Mouse (Mus musculus) embryo, embryonic 9.5 days (tissue): ENCODE measurements around the gene Kpna7.
A peak's percentile ranks its signal among the peaks of the same experiment; 100 is the strongest.

Experiments
- DNase-seq: peaks from one replicate; pipeline ENCODE4 v3.0.0-alpha.2; 2017; ENCODE audit errors: extremely low spot score

The Kpna7 gene

DNA sequence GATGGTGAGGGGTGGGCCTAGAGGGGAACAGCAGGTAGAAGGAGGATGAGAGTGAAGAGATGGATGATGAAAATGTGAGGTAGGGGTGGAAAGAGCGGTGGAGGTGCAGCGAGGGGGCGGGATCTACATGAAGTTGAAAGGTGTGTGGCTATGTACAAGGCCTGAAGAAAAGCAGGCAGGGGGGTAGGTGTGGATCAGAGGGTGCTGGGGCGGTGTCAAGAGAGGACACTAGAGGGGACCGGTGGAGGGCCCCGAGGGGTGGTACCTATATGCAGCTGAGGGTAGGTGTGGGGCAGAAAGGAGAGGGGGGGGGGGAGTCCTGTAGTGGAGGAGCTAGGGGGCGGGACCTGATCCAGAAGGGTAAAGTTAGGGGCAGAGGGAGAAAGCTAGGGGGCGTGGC lies 119.4 kb downstream of the Kpna7 start:
- DNase-seq, result no peak

DNA sequence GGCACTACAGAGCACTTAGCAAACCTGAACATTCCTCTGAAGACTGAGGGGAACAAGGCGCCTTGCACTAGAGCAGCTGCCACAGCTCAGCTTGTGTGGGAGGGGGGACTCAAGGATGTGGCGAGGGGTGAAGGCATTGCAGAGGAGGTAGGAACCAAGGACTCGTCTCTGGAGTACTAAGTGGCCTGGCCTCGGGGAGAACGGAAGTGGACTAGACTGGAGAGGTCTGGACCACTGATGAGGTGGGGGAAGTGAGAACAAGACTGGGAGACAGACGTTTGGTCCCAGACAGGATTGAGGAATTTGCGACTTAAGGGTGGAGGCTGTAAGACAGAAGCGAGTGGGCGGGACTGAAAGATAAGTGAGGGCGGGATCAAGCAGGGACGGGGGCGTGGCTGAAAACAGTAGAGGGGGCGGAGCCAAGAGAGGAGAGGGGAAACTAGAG lies 120.0 kb downstream of the Kpna7 start:
- DNase-seq, result peak; percentile 75

DNA sequence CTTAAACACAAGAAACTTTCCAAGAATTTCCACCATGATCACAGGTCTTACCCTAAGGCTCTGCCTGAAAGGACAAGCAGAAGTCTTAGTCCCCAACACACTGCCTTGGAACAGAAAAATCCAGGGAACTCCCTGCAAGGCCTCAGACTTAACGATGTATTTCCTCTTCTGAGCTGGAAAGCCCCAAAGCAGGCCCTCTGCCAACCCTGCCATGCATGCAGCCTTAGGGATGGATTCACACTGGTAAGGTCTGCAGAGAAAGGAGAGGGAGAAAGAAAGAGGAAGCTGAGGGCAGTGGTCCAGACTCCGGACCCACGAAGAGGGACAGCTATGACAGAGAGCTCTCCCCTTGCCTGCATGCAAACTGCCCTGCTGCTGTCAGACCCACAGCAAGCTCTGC lies 120.4 kb downstream of the Kpna7 start:
- DNase-seq, result no peak

DNA sequence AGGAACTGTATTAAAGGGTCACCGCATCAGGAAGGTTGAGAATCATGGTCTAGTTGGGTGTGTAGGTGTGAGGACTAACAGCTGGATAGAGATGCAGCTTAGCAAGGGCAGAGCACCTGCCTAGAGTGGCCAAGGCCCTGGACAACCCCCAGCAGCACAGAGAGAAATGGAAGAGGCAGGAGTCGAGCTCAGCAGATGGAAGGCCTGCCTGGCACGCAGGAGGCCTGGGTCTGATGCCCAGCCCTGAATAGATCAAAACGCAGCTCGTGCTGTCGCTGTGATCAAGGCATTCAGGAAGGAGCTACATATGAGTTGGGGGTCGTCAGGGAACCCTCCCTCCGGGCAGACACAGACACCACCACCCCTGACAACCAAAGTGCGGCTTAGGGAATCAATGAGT lies 125.6 kb downstream of the Kpna7 start:
- DNase-seq, result no peak

DNA sequence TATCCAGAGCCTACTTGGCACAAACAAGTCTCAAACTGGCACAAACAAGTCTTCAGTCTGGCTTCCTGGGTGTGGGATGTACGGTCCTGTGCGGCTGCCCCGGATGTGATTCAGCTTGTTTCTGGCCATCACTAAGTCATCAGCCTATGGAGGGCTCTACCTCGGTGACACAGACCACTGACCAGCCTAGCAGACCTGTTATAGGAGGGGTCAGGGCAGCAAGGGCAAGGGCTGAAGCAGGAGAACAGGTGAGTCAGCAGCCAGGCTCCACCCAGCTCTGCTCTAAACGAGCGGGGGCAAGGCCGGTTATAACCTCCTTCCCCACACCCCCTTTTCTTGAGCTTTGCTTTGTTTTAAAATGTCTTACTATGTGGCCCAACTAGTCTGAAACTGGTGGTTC lies 129.4 kb downstream of the Kpna7 start:
- DNase-seq, result no peak

DNA sequence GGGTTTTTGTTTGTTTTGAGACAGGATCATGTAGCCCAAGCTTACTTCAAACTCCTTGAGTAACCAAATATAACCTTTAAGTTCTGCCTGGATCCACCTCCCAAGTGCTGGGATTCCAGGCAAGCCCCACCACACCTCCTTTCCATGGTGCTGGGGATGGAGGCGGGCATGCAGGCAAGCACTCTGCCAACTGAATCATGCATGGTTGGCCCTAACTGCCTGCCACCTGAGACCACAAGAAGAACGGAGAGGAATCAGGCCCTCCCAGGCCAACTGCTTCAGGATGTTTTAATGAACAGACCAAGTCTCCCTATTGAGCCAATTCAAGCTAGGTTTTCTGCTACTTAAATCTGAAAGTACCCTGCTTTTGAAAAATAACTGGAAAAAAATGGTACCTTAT lies 131.2 kb downstream of the Kpna7 start:
- DNase-seq, result no peak

DNA sequence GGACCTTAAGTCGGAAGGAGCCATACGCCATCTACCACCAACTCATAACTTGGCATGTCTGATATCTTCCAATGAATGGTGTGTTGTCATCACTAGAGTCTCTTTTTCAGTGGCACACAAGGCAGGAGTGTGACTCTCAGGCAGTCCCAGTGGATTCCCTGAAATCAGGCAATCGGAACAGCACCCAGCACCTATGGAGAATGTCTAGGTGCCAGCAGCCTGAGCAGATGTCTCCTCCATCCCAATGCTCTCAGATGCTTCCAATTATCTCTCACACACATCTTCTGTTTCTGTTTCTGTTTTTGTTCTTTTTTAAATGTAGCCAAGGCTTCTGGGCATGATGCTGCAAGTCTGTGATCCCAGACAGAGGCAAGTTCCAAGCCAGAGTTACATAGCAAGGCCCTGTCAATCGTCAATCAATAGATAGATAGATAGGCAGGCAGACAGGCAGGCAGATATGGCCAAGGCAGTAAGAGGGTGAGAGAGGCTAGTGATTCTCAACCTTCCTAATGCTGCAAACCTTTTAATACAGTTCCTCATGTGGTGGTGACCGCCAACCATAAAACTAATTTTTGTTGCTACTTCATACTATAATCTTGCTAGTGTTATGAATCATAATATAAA lies 133.3 kb downstream of the Kpna7 start:
- DNase-seq, result no peak

DNA sequence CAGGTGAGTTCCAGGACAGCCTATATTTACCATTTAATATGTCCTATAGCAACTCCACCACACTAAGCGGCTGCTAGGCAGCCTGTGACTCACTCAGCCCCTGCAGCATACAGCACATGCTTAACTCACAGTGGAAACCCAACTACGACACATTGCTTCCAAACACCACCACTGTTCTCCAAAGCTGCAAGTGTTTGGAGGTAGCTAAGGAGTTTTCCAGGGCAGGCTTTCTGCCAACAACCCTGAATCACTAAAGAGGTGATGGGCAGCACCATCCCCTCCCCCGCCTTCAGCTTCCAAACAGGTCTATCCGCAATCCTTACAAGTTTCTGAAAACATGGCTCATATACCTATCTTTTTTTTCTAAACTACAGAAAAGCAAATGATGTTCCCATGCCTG lies 134.0 kb downstream of the Kpna7 start:
- DNase-seq, result no peak

DNA sequence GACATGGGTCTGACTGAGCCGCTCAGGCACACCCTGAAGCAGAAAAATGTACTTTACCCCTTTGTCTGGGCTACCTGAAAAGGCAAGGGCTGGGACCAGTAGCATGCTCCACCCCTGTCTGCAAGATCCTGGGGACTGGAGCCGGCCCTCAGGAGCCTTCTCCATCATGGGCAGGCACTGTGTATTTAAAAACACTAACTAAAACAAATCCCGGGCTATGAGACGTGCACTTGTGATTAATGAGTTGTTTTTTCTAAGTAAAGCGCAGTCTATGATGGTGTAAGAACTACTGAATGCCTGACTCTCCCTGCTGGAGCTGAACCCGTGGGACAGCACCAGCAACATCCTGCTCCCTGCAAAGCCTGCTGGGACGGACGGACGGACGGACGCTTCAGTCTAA lies 135.4 kb downstream of the Kpna7 start:
- DNase-seq, result no peak

DNA sequence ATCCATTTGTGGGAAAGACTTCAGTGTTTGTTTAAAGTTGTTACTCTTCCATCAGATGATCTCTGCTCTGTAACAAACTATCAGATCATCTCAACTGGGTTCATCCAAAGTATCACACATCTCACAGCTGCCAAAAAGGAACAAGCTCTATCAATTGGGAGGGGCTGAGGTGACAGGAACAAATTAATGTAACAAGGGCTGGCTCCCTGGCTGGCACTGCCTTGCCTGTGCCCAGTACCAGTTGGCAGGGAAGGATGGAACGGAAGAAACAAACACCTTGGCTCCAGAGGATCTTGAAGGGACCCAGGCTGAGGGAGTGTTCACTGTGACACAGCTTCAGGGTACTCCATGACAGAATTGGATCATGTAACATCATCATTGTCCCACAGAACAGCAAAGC lies 135.8 kb downstream of the Kpna7 start:
- DNase-seq, result no peak

DNA sequence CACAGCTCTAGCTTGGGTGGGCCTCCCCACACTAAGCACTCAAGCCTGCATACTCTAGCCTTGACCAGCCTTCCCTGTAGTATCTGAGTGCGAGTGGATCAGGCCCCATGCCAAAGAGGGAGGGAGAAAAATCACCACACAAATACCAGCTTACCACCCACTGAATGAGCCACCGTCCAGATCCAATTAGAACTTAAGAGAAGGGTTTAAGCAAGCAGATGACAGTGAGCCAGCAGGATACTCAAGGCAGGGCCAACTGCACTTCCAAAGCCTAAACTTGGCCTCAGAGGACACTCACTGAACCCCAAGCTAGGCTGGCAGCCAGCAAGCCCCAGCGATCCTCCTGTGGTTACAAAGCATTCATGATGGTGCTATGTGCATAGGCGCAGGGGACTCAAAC lies 137.8 kb downstream of the Kpna7 start:
- DNase-seq, result no peak

DNA sequence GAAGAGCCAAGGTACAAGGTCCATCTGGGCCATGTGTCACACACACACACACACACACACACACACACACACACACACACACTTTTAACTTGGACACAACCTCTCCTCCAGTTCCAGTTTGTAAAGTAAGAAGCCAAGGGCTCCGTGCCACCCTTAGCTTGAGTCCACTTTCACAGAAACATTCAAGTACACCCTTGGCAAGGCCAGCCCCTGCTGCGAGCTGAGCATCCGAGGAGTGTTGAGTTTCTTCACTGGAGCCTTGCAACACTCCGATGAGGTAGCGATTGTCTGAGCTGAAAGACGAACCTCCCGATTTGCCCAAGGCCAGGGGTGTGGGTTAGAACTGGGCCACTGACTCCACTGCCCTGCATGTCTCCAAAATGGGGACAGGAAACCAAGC lies 138.9 kb downstream of the Kpna7 start:
- DNase-seq, result no peak

DNA sequence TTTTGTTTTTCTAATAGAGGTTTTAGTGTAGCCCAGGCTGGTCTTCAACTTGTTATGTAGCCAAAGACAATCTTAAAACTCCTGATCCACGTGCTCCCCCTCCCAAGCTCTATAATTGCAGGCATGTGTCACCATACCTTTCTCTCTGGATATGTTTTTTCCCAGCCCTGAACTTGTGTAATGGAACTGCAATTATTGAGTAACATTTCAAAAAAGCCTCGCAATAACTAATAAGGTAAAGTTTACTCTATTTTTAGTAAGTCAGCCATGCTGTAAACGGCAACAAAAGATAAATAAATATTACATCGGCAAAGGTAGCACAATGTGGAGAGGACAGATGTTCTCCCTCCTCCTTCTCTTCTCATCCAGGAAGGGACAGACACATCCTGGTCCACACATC lies 139.5 kb downstream of the Kpna7 start:
- DNase-seq, result no peak

DNA sequence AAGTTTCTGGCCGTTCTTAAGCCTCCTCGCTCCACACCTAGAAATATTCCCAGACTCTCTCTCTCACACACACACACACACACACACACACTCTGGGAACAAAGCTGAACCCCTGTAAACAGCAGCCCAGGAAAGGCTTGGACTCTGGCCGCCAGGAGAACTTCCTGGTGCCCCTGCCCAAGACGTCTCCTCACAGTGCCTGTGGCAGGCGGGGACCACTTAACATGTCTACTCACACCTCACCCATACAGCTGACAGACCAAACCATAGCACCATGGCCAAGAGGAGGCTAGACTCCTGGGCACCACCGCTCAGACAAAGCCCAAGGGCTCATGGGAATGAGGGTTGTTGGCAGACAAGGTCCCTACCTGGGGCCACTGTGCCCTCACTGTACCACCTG lies 140.5 kb downstream of the Kpna7 start:
- no peak for DNase-seq

DNA sequence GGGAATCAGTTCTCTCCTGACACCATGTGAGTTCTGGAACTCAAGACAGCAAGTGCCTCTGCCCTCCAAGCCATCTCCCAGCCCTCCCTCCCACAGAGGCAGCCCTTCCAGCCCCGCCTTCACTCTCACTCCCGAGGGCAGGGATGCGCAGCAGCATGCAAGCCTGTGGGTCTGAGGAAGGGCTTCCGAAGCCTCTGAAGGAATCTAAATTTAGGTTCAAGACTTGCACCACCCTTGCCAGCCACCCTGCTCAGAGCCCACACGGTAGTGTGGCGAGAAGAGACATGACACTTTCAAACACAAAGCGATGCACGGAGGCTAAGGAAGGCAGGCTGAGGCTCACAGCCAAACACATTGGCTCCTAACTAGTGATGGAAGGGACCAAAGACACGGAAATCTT lies 141.4 kb downstream of the Kpna7 start:
- DNase-seq, result no peak

DNA sequence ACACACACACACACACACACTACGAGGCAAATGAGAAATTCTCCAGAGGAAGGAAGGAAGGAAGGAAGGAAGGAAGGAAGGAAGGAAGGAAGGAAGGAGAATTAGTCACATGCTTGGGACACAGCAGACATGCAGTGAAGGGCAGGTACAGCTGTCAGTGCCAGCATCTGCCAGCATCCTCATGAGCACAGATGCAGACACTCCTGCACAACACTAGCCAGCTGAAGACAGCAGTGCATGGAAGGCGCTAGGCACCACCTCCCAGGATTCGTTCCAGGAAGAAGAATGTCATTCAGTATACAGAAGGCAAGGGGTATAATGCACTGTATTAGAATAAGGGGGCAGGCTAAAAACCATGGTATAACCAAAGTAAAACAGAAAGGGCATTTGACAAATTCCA lies 142.9 kb downstream of the Kpna7 start:
- DNase-seq, result no peak

DNA sequence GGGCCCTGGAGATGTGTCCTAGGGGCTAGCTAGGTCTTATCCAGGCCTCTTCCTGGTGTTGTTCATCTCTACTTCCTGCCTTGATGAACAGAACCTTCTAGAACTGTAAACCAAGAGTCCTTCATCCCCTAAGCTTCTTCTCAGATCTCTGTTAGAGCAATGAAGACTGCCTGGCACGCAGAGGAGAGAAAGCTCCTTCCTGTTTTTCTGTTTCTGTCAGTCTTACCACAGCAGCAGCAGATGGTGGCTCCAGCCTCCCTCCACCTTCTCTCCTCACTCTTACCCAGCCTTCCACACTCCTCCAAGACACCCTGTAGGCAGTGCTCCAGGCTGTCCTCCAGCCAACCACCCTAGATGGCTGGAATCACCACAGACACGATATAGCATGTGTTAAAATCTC lies 146.5 kb downstream of the Kpna7 start:
- DNase-seq, result no peak
